Mouse (Mus musculus) midbrain, embryonic 15.5 days (tissue): ENCODE data around the gene Vps33a. TPM values are rescaled to one million over a fixed set of nuclear protein-coding genes. Genes with fewer than 3 reads are reported as not detected.

Experiments used
- ATAC-seq: fragments of 200-750 bp; cut with Nextera tagmentation; replicated peaks from 2 replicates; pipeline ENCODE4 v1.8.0; 2017; ENCODE audit warnings: moderate TSS enrichment
- H3K27ac ChIP-seq: fragments of 300-500 bp; sonication (generic); 2 replicates; pipeline ENCODE4 v1.5.1; 2015; ENCODE audit warnings: mild to moderate bottlenecking, inconsistent platforms
- H3K27me3 ChIP-seq: fragments of 300-500 bp; sonication (generic); replicated peaks from 2 replicates; pipeline ENCODE4 v1.6.1; 2015; ENCODE audit warnings: inconsistent platforms
- H3K36me3 ChIP-seq: fragments of 300-500 bp; sonication (generic); replicated peaks from 2 replicates; pipeline ENCODE4 v1.6.1; 2015; ENCODE audit warnings: inconsistent platforms
- H3K4me1 ChIP-seq: fragments of 300-500 bp; sonication (generic); 2 replicates; pipeline ENCODE4 v1.6.1; 2015; ENCODE audit warnings: inconsistent platforms
- H3K4me2 ChIP-seq: fragments of 300-500 bp; sonication (generic); 2 replicates; pipeline ENCODE4 v1.6.1; 2015; ENCODE audit warnings: inconsistent platforms, mild to moderate bottlenecking, moderate library complexity
- H3K4me3 ChIP-seq: fragments of 300-500 bp; sonication (generic); 2 replicates; pipeline ENCODE4 v1.5.1; 2015; ENCODE audit warnings: mild to moderate bottlenecking, inconsistent platforms
- H3K9ac ChIP-seq: fragments of 300-500 bp; sonication (generic); 2 replicates; pipeline ENCODE4 v1.6.1; 2015; ENCODE audit warnings: mild to moderate bottlenecking, inconsistent platforms
- H3K9me3 ChIP-seq: fragments of 300-500 bp; sonication (generic); 2 replicates; pipeline ENCODE4 v1.6.1; 2016; ENCODE audit warnings: inconsistent platforms
- WGBS: fragments of 180-500 bp; shearing (Covaris S2); methylation state at CpG from one replicate; pipeline ENCODE4 v1.1.7; 2015; ENCODE audit warnings: mixed read lengths; 5-methylcytosine and 5-hydroxymethylcytosine counted together
- polyA plus RNA-seq: library from polyadenylated mRNA; unstranded; fragments of >200 nt; fragmentation: Nextera tagmentation; extraction: Ambion mirVana; gene quantifications from 2 replicates; pipeline ENCODE4 v1.2.1, GENCODE M21; 2015

Vps33a gene
- polyA plus RNA-seq, 1 experiment from 2014 or later: 46.4 TPM

GRCm38 (mm10) chr5:123576696-123577095 lies 3.9 kb upstream of the Vps33a start:
- H3K4me1 ChIP-seq: peaks cover 7% of the 10 kb centered on the region
- H3K9me3 ChIP-seq: no peaks in the 10 kb centered on the region
- no peak for ATAC-seq
- H3K9ac ChIP-seq: no peak overlapping the region
- H3K36me3 ChIP-seq: peaks cover 35% of the 10 kb centered on the region
- H3K4me3 ChIP-seq: no peak overlapping the region
- H3K27me3 ChIP-seq: no peaks in the 10 kb centered on the region
- 86% methylated on average over 3 of the region's 3 CpGs for WGBS
- no peak overlapping the region for H3K4me2 ChIP-seq
- no peak overlapping the region for H3K27ac ChIP-seq

DNA sequence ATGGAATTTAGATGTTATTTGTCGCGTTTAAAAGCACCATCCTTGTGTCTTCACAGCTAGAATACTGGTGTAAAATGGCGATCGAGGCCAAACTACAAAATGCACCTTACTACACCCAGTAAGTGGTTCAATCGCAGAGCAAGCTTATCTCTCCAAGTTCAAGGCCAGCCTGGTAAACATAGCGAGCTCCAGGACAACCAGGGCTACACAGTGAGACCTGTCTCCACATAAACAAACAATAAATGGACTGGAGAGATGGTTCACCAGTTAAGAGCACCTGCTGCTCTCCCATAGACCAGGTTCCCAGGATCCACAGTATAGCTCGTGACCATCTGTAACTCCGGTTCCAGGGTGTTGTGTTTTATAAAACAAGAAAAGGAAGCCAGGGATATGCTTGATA lies 524 bp upstream of the Vps33a start:
- Histone ChIP-seq H3K4me3 (peak overlapping the region; percentile 71), H3K27me3 (no peaks in the 10 kb centered on the region), H3K9ac (no peak overlapping the region), H3K36me3 (peaks cover 16% of the 10 kb centered on the region; the same call in 1 of the 2 replicates), H3K27ac (no peak overlapping the region), H3K4me2 (peak overlapping the region; percentile 94), H3K4me1 (peaks cover 14% of the 10 kb centered on the region), H3K9me3 (no peaks in the 10 kb centered on the region)
- peak; percentile 44 for ATAC-seq
- WGBS: 68% methylated on average over 8 of the region's 8 CpGs

GRCm38 (mm10) chr5:123561128-123561527 lies 11.7 kb downstream of the Vps33a start:
- ATAC-seq: no peak
- Histone ChIP-seq H3K36me3 (peaks cover 78% of the 10 kb centered on the region), H3K27me3 (no peaks in the 10 kb centered on the region), H3K4me2 (no peak overlapping the region), H3K9me3 (no peaks in the 10 kb centered on the region), H3K9ac (no peak overlapping the region), H3K27ac (no peak overlapping the region), H3K4me3 (no peak overlapping the region), H3K4me1 (no peaks in the 10 kb centered on the region)
- WGBS: 94% methylated on average over 11 of the region's 11 CpGs

DNA sequence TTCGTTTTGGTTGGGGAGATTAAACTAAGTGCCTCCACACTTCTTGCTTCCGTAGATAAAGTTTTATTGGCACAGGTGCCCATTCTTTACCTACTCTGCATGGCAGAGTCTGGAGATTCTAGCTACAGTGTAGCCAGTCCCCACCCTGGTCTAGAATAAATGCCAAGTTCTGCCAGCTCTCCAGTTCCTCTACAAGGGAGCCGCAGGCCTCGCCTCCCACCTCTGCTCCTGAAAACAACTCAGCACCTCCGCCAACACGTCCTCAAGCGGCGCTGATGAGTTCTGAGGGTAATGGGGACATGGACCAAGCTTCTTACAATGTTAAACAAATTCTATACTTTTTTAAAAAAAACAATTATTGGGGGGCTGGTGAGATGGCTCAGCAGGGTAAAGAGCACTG lies 13.2 kb downstream of the Vps33a start:
- ATAC-seq: no peak
- H3K9me3 ChIP-seq: no peaks in the 10 kb centered on the region
- H3K4me1 ChIP-seq: no peaks in the 10 kb centered on the region
- no peaks in the 10 kb centered on the region for H3K27me3 ChIP-seq
- no peak overlapping the region for H3K4me3 ChIP-seq
- WGBS: 95% methylated on average over 8 of the region's 8 CpGs
- H3K36me3 ChIP-seq: peaks cover 70% of the 10 kb centered on the region
- H3K9ac ChIP-seq: no peak overlapping the region
- no peak overlapping the region for H3K4me2 ChIP-seq
- no peak overlapping the region for H3K27ac ChIP-seq

DNA sequence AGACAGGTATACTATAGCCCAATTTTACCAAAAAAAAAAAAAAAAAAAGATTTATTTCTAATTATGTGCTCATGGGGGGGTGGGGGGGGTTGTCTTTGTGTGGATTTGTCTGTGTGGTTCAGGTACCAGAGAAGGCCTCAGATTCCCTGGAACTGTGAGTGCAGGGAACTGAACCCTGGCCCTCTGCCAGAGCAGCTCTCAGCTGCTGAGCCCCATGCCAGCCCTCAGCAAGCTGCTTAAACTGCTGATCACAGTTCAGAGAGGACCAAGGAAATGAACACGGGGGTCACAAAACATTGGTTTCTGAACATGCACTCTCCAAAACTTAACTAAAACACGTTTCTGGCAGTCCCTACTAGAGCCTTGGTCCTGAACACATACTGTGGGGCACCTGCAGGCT lies 16.4 kb downstream of the Vps33a start:
- peaks cover 44% of the 10 kb centered on the region for H3K36me3 ChIP-seq
- H3K27ac ChIP-seq: no peak overlapping the region
- H3K4me2 ChIP-seq: no peak overlapping the region
- no peaks in the 10 kb centered on the region for H3K9me3 ChIP-seq
- no peaks in the 10 kb centered on the region for H3K4me1 ChIP-seq
- ATAC-seq: no peak
- whole genome bisulfite sequencing: 77% methylated on average over 2 of the region's 2 CpGs
- no peak overlapping the region for H3K4me3 ChIP-seq
- no peaks in the 10 kb centered on the region for H3K27me3 ChIP-seq
- no peak overlapping the region for H3K9ac ChIP-seq

DNA sequence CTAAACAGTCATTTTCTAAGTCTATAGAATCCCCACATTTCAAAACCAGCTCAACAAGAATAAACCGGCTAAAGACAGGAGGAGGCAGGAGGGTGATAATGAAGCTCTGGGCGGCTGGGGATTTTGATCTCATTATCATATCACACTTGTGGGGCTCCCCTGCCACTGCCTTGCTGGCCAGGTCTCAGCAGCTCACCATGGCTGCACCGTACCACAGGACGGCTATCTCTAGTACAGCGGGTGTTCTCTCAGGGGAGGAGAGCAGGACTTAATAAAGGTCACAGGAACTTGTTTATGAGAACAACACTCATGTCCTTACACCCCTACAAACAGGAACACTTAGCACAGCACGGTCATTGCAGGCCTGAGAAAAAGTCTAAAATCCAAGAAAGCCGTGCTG lies 17.1 kb downstream of the Vps33a start:
- 92% methylated on average over 7 of the region's 7 CpGs for WGBS
- no peaks in the 10 kb centered on the region for H3K4me1 ChIP-seq
- H3K9me3 ChIP-seq: no peaks in the 10 kb centered on the region
- H3K27me3 ChIP-seq: no peaks in the 10 kb centered on the region
- H3K36me3 ChIP-seq: peaks cover 36% of the 10 kb centered on the region
- no peak for ATAC-seq
- no peak overlapping the region for H3K27ac ChIP-seq
- no peak overlapping the region for H3K4me2 ChIP-seq
- H3K4me3 ChIP-seq: no peak overlapping the region
- no peak overlapping the region for H3K9ac ChIP-seq

GRCm38 (mm10) chr5:123533801-123534200 lies 39.0 kb downstream of the Vps33a start:
- no peak overlapping the region for H3K4me3 ChIP-seq
- H3K4me2 ChIP-seq: no peak overlapping the region
- no peaks in the 10 kb centered on the region for H3K4me1 ChIP-seq
- ATAC-seq: no peak
- no peaks in the 10 kb centered on the region for H3K9me3 ChIP-seq
- H3K27ac ChIP-seq: no peak overlapping the region
- 96% methylated on average over 10 of the region's 10 CpGs for WGBS
- no peak overlapping the region for H3K9ac ChIP-seq
- peaks cover 73% of the 10 kb centered on the region for H3K36me3 ChIP-seq
- no peaks in the 10 kb centered on the region for H3K27me3 ChIP-seq

- no peaks in the 10 kb centered on the region for H3K27me3 ChIP-seq
- no peak overlapping the region for H3K27ac ChIP-seq
- no peak overlapping the region for H3K4me2 ChIP-seq
- no peaks in the 10 kb centered on the region for H3K9me3 ChIP-seq
- H3K9ac ChIP-seq: no peak overlapping the region
- peaks cover 54% of the 10 kb centered on the region for H3K36me3 ChIP-seq
- H3K4me1 ChIP-seq: no peaks in the 10 kb centered on the region
- WGBS: 91% methylated on average over 8 of the region's 8 CpGs
- H3K4me3 ChIP-seq: no peak overlapping the region
- ATAC-seq: no peak
Observed at GRCm38 (mm10) chr5:123530056-123530455, 42.8 kb downstream of the Vps33a start.

DNA sequence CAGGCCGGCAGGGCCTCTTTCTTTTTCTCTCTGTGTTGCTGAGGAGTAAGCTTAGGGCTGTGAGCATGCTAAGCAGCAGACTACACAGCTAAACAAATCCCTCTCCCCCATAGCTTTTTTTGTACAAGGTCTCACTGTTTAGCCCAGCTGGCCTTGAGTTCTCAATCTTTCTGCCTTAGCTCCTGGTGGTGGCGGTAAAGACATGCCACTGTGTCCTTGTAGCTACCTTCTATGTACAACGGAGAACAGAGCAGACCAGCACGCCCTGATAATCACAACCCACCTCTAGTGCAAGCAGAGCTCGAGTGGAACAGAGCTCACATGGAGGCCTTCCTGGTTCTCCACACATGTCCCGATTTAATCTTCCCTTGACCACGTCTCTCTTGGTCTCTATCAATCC lies 44.2 kb downstream of the Vps33a start:
- 84% methylated on average over 7 of the region's 7 CpGs for WGBS
- Histone ChIP-seq H3K36me3 (peaks cover 45% of the 10 kb centered on the region), H3K9ac (no peak overlapping the region), H3K4me1 (peaks cover 5% of the 10 kb centered on the region), H3K4me3 (no peak overlapping the region), H3K9me3 (no peaks in the 10 kb centered on the region), H3K27me3 (no peaks in the 10 kb centered on the region), H3K4me2 (no peak overlapping the region), H3K27ac (no peak overlapping the region)
- no peak for ATAC-seq

GRCm38 (mm10) chr5:123525916-123526495 lies 46.8 kb downstream of the Vps33a start:
- no peaks in the 10 kb centered on the region for H3K9me3 ChIP-seq
- no peak overlapping the region for H3K4me2 ChIP-seq
- no peak overlapping the region for H3K9ac ChIP-seq
- peaks cover 24% of the 10 kb centered on the region for H3K36me3 ChIP-seq
- ATAC-seq: no peak
- no peaks in the 10 kb centered on the region for H3K27me3 ChIP-seq
- peaks cover 23% of the 10 kb centered on the region for H3K4me1 ChIP-seq
- no peak overlapping the region for H3K27ac ChIP-seq
- 91% methylated on average over 9 of the region's 9 CpGs for WGBS
- H3K4me3 ChIP-seq: no peak overlapping the region

- 84% methylated on average over 7 of the region's 7 CpGs for WGBS
- H3K9me3 ChIP-seq: no peaks in the 10 kb centered on the region
Observed at GRCm38 (mm10) chr5:123525281-123525680, 47.6 kb downstream of the Vps33a start, which contains the start of gene Gm49027. Gene Gm49027, minus strand, starts transcription at chr5:123525488.

DNA sequence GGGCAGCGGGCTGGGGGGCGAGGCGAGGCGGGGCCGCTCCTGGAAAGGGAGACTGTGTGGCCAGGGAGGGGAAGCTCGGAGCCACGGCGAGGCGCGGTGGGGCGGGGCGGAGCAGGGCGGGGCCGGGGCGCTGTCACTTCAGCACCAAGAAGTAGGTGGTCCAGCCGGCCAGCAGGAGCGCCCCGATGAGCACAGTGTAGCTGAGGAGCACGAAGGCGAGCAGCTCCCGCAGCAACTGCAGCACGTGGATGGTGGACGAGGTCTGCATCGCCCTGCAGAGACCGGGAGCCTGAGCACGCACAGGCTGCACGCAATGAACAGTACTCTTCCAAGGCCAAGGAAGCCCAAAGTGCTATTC lies 48.5 kb downstream of the Vps33a start:
- Histone ChIP-seq H3K4me1 (peaks cover 23% of the 10 kb centered on the region), H3K4me2 (peak overlapping the region; percentile 92), H3K27ac (peak overlapping the region; percentile 81), H3K27me3 (no peaks in the 10 kb centered on the region), H3K36me3 (peaks cover 8% of the 10 kb centered on the region), H3K4me3 (peak overlapping the region; percentile 62), H3K9me3 (no peaks in the 10 kb centered on the region), H3K9ac (peak overlapping the region; percentile 46)
- WGBS: under 1% methylated on average over 24 of the region's 27 CpGs
- peak; percentile 92 for ATAC-seq

More at GRCm38 (mm10) chr5:123525281-123525680, 47.6 kb downstream of the Vps33a start, which contains the start of gene Gm49027:
- Histone ChIP-seq H3K4me3 (peak within 1 kb of the TSS; percentile 62), H3K4me1 (peaks cover 23% of the 10 kb centered on the region), H3K4me2 (peak within 1 kb of the TSS; percentile 92), H3K27me3 (no peaks in the 10 kb centered on the region), H3K9ac (peak within 1 kb of the TSS; percentile 46), H3K27ac (peak within 1 kb of the TSS; percentile 81), H3K36me3 (peaks cover 16% of the 10 kb centered on the region)
- ATAC-seq: no peak

DNA sequence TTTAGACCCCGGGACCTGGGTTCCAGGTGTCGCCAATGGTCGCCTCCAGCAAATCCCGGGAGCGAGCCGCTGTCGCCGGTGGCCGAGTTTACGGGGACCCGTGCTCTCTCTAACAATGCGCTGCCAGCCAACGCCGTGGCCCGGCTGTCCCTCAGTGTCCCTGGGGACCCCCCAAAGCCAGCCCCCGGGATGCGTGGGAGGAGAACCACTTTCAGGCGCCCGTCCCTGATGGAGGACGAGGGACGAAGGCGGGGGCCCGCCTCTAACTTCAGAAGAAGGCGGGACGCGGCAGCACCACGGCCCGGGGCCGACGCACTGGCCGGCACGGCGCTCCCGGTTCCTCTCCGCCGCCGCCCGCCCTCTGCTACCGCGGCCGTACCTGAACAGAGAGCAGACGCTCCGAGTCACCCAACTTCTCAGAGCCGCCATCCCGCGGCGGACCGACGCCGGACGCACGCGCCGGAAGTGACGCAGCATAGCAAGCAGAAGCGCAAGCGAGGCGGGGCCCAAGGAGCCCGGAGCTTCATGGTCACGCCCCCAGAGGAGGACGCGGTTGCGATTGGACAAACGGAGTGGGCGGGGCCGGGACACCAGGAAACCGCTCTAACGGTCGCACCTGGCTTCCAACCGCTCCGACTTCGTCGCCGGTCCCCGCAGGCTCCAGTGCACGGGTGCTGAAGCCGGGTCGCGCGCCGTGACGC lies 49.0 kb downstream of the Vps33a start, which contains the start of gene Diablo:
Diablo (minus strand) TSS at position 485 of the 701 bp plus-strand sequence.
- ATAC-seq: peak; percentile 98
- no peaks in the 10 kb centered on the region for H3K27me3 ChIP-seq
- peak within 1 kb of the TSS; percentile 57 for H3K9ac ChIP-seq
- H3K4me2 ChIP-seq: peak within 1 kb of the TSS; percentile 92
- peaks cover 23% of the 10 kb centered on the region for H3K4me1 ChIP-seq
- H3K9me3 ChIP-seq: no peaks in the 10 kb centered on the region
- H3K36me3 ChIP-seq: peaks cover 3% of the 10 kb centered on the region; the same call in 1 of the 2 replicates
- peak within 1 kb of the TSS; percentile 62 for H3K4me3 ChIP-seq
- peak within 1 kb of the TSS; percentile 81 for H3K27ac ChIP-seq
- under 1% methylated on average over 82 of the region's 82 CpGs for WGBS
